Mouse (Mus musculus) forebrain, embryonic 13.5 days (tissue): Measurements from ENCODE around the gene Glmn. TPM values are rescaled to one million over a fixed set of nuclear protein-coding genes. Genes with fewer than 3 reads are reported as not detected.

Source experiments
- ATAC-seq: fragments of 200-750 bp; cut with Nextera tagmentation; 2 replicates; pipeline ENCODE4 v1.8.0; 2017
- H3K27ac ChIP-seq: fragments of 300-500 bp; sonication (generic); 2 replicates; pipeline ENCODE4 v1.5.1; 2015; ENCODE audit warnings: inconsistent platforms, mild to moderate bottlenecking, moderate library complexity
- H3K27me3 ChIP-seq: fragments of 300-500 bp; sonication (generic); 2 replicates; pipeline ENCODE4 v1.6.1; 2015; ENCODE audit warnings: mild to moderate bottlenecking, inconsistent platforms
- H3K36me3 ChIP-seq: fragments of 300-500 bp; sonication (generic); 2 replicates; pipeline ENCODE4 v1.6.1; 2015; ENCODE audit warnings: mild to moderate bottlenecking, inconsistent platforms; ENCODE audit not compliant: poor library complexity, severe bottlenecking
- H3K4me1 ChIP-seq: fragments of 300-500 bp; sonication (generic); 2 replicates; pipeline ENCODE4 v1.6.1; 2015; ENCODE audit warnings: inconsistent platforms
- H3K4me2 ChIP-seq: fragments of 300-500 bp; sonication (generic); 2 replicates; pipeline ENCODE4 v1.6.1; 2015; ENCODE audit warnings: inconsistent platforms, mild to moderate bottlenecking, moderate library complexity
- H3K4me3 ChIP-seq: fragments of 300-500 bp; sonication (generic); 2 replicates; pipeline ENCODE4 v1.5.1; 2015; ENCODE audit warnings: mild to moderate bottlenecking, inconsistent platforms
- H3K9ac ChIP-seq: fragments of 300-500 bp; sonication (generic); 2 replicates; pipeline ENCODE4 v1.6.1; 2015; ENCODE audit warnings: mild to moderate bottlenecking, inconsistent platforms
- H3K9me3 ChIP-seq: fragments of 300-500 bp; sonication (generic); replicated peaks from 2 replicates; pipeline ENCODE4 v1.6.1; 2016; ENCODE audit warnings: inconsistent platforms
- WGBS: fragments of 180-500 bp; shearing (Covaris S2); methylation state at CpG from one replicate; pipeline ENCODE4 v1.1.7; 2015; 5-methylcytosine and 5-hydroxymethylcytosine counted together
- polyA plus RNA-seq: library from polyadenylated mRNA; unstranded; fragments of >200 nt; fragmentation: Nextera tagmentation; extraction: Ambion mirVana; gene quantifications from 2 replicates; pipeline ENCODE4 v1.2.1, GENCODE M21; 2015

The Glmn gene
- polyA plus RNA-seq, 1 experiment from 2014 or later: 29.0 TPM

- Histone ChIP-seq H3K4me3 (no peak overlapping the region), H3K9me3 (no peaks in the 10 kb centered on the region), H3K36me3 (peaks cover 38% of the 10 kb centered on the region), H3K4me1 (no peaks in the 10 kb centered on the region), H3K9ac (no peak overlapping the region), H3K27ac (no peak overlapping the region), H3K4me2 (no peak overlapping the region), H3K27me3 (no peaks in the 10 kb centered on the region)
- no peak for ATAC-seq
- 96% methylated on average over 5 of the region's 5 CpGs for WGBS
These were observed 43.4 kb downstream of the Glmn start for GRCm38 (mm10) chr5:107554336-107554735.

DNA sequence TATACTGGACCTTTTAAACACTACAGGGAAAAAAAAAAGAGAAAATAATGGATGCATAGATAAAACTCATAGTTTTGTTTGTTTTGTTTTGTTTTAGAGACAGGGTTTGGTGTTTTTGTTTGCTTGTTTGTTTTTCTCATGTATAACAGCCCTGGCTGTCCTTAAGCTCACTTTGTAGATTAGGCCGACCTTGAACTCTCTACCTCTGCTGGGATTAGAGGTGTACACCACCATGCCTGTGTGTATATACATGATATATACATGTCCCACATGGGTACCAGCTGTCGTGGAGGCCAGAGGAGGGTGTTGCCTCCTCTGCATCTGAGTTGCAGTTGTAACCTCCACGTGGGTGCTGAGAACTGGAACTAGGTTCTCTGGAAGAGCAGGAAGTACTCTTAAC is 49.2 kb downstream of the Glmn start:
- H3K27ac ChIP-seq: no peak overlapping the region
- no peak overlapping the region for H3K4me3 ChIP-seq
- no peaks in the 10 kb centered on the region for H3K27me3 ChIP-seq
- no peaks in the 10 kb centered on the region for H3K9me3 ChIP-seq
- H3K4me2 ChIP-seq: no peak overlapping the region
- no peaks in the 10 kb centered on the region for H3K4me1 ChIP-seq
- ATAC-seq: no peak
- no peak overlapping the region for H3K9ac ChIP-seq
- WGBS: 91% methylated on average over 3 of the region's 3 CpGs
- H3K36me3 ChIP-seq: peaks cover 18% of the 10 kb centered on the region

- 90% methylated on average over 3 of the region's 3 CpGs for WGBS
These were observed 49.7 kb downstream of the Glmn start for GRCm38 (mm10) chr5:107547955-107548354.

DNA sequence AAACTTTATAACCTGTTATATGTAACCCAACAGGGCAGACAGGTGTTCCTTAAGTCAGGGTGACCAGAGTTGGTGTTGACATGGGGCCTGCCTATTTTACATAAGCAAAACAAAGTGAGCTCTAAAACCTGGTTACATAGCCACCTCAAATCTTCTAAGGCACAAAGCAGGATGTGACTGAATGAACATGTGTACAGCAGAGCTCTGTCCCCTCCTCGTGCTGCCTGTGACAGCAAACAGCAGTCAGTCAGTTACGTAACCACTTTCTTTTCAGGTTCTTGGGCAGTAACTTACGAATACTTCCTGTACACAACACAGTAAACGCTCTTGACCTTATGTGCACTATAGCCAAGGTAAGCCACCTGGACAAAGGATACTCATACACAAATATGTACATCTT is 51.8 kb downstream of the Glmn start:
- Histone ChIP-seq H3K4me3 (no peak overlapping the region), H3K27ac (no peak overlapping the region), H3K4me2 (no peak overlapping the region), H3K36me3 (peaks cover 9% of the 10 kb centered on the region), H3K27me3 (no peaks in the 10 kb centered on the region), H3K9me3 (no peaks in the 10 kb centered on the region), H3K9ac (no peak overlapping the region), H3K4me1 (0 out of 2 replicates have a peak, but pooled peaks cover 4% of the 10 kb centered on the region)
- WGBS: 82% methylated on average over 4 of the region's 4 CpGs
- ATAC-seq: no peak

More at GRCm38 (mm10) chr5:107547955-107548354, 49.7 kb downstream of the Glmn start:
- H3K27ac ChIP-seq: no peak overlapping the region
- no peaks in the 10 kb centered on the region for H3K4me1 ChIP-seq
- no peak overlapping the region for H3K4me3 ChIP-seq
- H3K27me3 ChIP-seq: no peaks in the 10 kb centered on the region
- H3K36me3 ChIP-seq: peaks cover 18% of the 10 kb centered on the region
- no peak overlapping the region for H3K4me2 ChIP-seq
- no peak overlapping the region for H3K9ac ChIP-seq
- ATAC-seq: no peak
- no peaks in the 10 kb centered on the region for H3K9me3 ChIP-seq

DNA sequence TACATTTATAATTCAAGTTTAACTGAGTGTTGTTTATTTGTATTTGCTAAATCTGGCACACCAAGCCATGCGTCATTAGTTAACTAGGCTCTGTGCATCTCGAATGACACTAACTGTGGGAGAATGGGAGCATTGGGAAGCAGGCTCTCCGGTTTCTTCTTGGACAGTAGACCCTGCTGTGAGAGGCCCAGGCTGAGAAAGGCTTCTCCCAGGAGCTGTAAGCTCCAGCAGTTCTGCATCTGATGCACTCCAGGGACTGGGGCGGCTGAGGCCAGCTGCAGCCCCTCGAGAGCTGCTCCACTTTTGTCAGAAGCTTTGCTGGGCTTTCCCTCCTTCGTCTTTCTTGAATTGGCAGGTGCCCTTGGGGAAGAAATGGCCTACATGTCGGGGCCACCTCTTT is 56.0 kb downstream of the Glmn start:
- H3K4me3 ChIP-seq: no peak overlapping the region
- H3K9ac ChIP-seq: no peak overlapping the region
- ATAC-seq: no peak
- H3K27me3 ChIP-seq: no peaks in the 10 kb centered on the region
- no peak overlapping the region for H3K27ac ChIP-seq
- H3K36me3 ChIP-seq: no peaks in the 10 kb centered on the region
- 0 out of 2 replicates have a peak, but pooled peaks cover 4% of the 10 kb centered on the region for H3K4me1 ChIP-seq
- no peaks in the 10 kb centered on the region for H3K9me3 ChIP-seq
- WGBS: 20% methylated on average over 7 of the region's 7 CpGs
- H3K4me2 ChIP-seq: no peak overlapping the region

GRCm38 (mm10) chr5:107534581-107534980 is 63.1 kb downstream of the Glmn start, which contains the start of gene 1700028K03Rik:
1700028K03Rik (plus strand) TSS chr5:107534709.
- no peaks in the 10 kb centered on the region for H3K4me1 ChIP-seq
- no peak within 1 kb of the TSS for H3K4me2 ChIP-seq
- H3K27me3 ChIP-seq: no peaks in the 10 kb centered on the region
- WGBS: 83% methylated on average over 15 of the region's 15 CpGs
- H3K27ac ChIP-seq: no peak within 1 kb of the TSS
- no peak within 1 kb of the TSS for H3K9ac ChIP-seq
- no peak for ATAC-seq
- no peaks in the 10 kb centered on the region for H3K9me3 ChIP-seq
- H3K4me3 ChIP-seq: no peak within 1 kb of the TSS
- no peaks in the 10 kb centered on the region for H3K36me3 ChIP-seq

DNA sequence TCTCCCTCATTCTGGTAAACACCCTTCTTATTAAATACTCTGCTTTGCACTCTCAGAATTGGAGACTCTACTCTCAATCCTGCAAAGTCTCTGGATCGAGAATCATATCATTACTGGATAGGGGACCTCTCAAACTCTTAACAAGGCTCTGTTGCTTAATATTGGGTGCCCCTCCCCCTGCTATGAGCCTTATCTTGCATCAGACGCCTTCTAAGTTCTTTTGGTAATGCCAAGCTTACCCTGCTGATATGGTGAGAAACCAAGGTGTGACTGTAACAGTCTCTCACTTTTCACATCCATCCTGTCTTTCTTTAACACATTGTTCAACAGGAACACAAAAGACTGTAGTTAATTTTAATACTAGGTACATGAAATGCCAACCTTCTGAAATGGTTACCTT is 64.1 kb downstream of the Glmn start:
- Histone ChIP-seq H3K4me1 (no peaks in the 10 kb centered on the region), H3K27ac (no peak overlapping the region), H3K36me3 (no peaks in the 10 kb centered on the region), H3K4me2 (no peak overlapping the region), H3K27me3 (no peaks in the 10 kb centered on the region), H3K4me3 (no peak overlapping the region), H3K9me3 (no peaks in the 10 kb centered on the region), H3K9ac (no peak overlapping the region)
- WGBS: 63% methylated on average over 2 of the region's 2 CpGs
- no peak for ATAC-seq

DNA sequence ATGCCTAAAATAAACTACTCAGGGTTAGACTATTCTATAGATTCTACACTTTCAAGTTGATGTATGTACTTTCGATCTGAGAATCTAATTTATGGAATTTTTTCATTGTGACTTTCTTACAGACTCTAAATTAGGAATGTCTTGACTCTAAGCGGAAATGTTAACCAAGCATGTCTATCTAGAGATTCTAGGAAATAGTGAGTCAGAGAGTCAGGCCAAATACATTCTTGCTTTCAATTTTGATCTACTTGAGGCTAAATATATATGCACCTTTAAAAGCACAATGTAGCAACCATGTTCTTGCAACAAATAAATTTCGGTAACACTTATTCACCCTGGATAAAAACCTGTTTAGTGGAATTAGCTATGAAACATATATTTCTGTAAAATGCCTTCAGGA is 68.8 kb downstream of the Glmn start:
- Histone ChIP-seq H3K9ac (no peak overlapping the region), H3K9me3 (no peaks in the 10 kb centered on the region), H3K27me3 (no peaks in the 10 kb centered on the region), H3K4me2 (no peak overlapping the region), H3K4me1 (no peaks in the 10 kb centered on the region), H3K27ac (no peak overlapping the region), H3K4me3 (no peak overlapping the region), H3K36me3 (no peaks in the 10 kb centered on the region)
- 92% methylated on average over 3 of the region's 3 CpGs for WGBS
- no peak for ATAC-seq

GRCm38 (mm10) chr5:107524281-107524680 is 73.4 kb downstream of the Glmn start:
- WGBS: 92% methylated on average over 10 of the region's 10 CpGs
- no peak overlapping the region for H3K4me3 ChIP-seq
- no peak overlapping the region for H3K9ac ChIP-seq
- no peaks in the 10 kb centered on the region for H3K9me3 ChIP-seq
- no peaks in the 10 kb centered on the region for H3K36me3 ChIP-seq
- H3K27ac ChIP-seq: no peak overlapping the region
- ATAC-seq: no peak
- H3K4me2 ChIP-seq: no peak overlapping the region
- H3K4me1 ChIP-seq: no peaks in the 10 kb centered on the region
- no peaks in the 10 kb centered on the region for H3K27me3 ChIP-seq

- no peak overlapping the region for H3K4me3 ChIP-seq
These were observed 75.8 kb downstream of the Glmn start for GRCm38 (mm10) chr5:107521897-107522296.

DNA sequence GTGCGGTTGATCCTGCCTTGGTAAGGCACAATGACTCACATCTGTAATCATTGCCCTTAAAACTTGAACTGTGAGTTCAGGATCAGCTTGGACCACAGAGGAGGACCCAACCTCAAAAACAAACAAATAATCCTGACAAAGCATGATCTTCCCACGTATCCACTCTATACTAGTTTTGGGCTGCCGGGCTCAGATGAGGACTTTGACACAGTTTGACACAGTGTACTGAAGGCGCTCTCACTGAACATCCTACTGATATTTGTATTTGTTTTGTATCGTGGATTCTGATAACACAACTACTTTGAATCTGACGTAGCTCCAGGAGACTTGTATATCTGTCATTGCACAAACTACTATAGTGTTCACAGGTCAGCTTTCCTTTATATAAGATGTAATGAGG is 76.3 kb downstream of the Glmn start:
- ATAC-seq: no peak
- Histone ChIP-seq H3K36me3 (no peaks in the 10 kb centered on the region), H3K27ac (no peak overlapping the region), H3K4me1 (no peaks in the 10 kb centered on the region), H3K4me3 (no peak overlapping the region), H3K9me3 (no peaks in the 10 kb centered on the region), H3K9ac (no peak overlapping the region), H3K27me3 (no peaks in the 10 kb centered on the region), H3K4me2 (no peak overlapping the region)
- 93% methylated on average over 6 of the region's 6 CpGs for WGBS

More at GRCm38 (mm10) chr5:107521897-107522296, 75.8 kb downstream of the Glmn start:
- H3K9me3 ChIP-seq: no peaks in the 10 kb centered on the region
- WGBS: 87% methylated on average over 7 of the region's 7 CpGs
- H3K27me3 ChIP-seq: no peaks in the 10 kb centered on the region
- no peaks in the 10 kb centered on the region for H3K36me3 ChIP-seq
- H3K9ac ChIP-seq: no peak overlapping the region
- no peaks in the 10 kb centered on the region for H3K4me1 ChIP-seq
- ATAC-seq: no peak
- H3K4me2 ChIP-seq: no peak overlapping the region
- no peak overlapping the region for H3K27ac ChIP-seq

- Histone ChIP-seq H3K9me3 (no peaks in the 10 kb centered on the region), H3K27me3 (no peaks in the 10 kb centered on the region), H3K4me3 (no peak overlapping the region), H3K4me2 (no peak overlapping the region), H3K9ac (no peak overlapping the region), H3K27ac (no peak overlapping the region), H3K4me1 (no peaks in the 10 kb centered on the region), H3K36me3 (no peaks in the 10 kb centered on the region)
- ATAC-seq: no peak
- 89% methylated on average over 4 of the region's 4 CpGs for WGBS
These were observed 79.1 kb downstream of the Glmn start for GRCm38 (mm10) chr5:107518602-107519001.

DNA sequence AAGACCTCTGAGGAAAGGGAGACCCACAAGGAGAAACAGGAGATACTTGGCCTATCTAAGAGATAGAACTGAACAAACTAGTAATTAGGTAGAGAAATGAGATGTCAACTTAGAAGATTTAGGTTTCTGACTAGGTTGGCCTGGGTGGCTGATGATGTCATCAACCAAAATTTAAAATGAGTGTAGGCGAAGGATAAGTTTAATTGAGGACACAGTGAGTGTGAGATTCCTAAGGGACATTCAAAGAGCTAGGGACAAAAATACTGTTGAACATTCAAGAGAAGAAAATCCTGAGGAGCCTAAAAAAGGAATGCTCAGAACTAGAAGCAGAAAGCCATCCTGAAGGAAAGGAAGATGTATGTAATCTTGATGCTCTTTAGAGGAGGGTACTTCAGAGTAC is 81.6 kb downstream of the Glmn start:
- no peak overlapping the region for H3K4me3 ChIP-seq
- H3K9ac ChIP-seq: no peak overlapping the region
- H3K27ac ChIP-seq: no peak overlapping the region
- WGBS: 94% methylated on average over 1 of the region's 1 CpGs
- no peaks in the 10 kb centered on the region for H3K9me3 ChIP-seq
- no peak for ATAC-seq
- peaks cover 4% of the 10 kb centered on the region; the same call in 1 of the 2 replicates for H3K36me3 ChIP-seq
- no peak overlapping the region for H3K4me2 ChIP-seq
- H3K27me3 ChIP-seq: no peaks in the 10 kb centered on the region
- H3K4me1 ChIP-seq: no peaks in the 10 kb centered on the region
